Mouse (Mus musculus) right cerebral cortex, postnatal 14 days (tissue): ENCODE data around the gene Cradd.

Source experiments
- DNase-seq: peaks from one replicate; pipeline ENCODE4 v3.0.0; 2022

Cradd gene

GRCm38 (mm10) chr10:95234661-95235060 lies 89.3 kb downstream of the Cradd start:
- no peak for DNase-seq

GRCm38 (mm10) chr10:95233044-95233443 lies 90.9 kb downstream of the Cradd start:
- DNase-seq, result no peak

GRCm38 (mm10) chr10:95232554-95232953 lies 91.4 kb downstream of the Cradd start:
- DNase-seq, result no peak

GRCm38 (mm10) chr10:95228192-95228591 lies 95.7 kb downstream of the Cradd start:
- DNase-seq, result no peak

GRCm38 (mm10) chr10:95227590-95227989 lies 96.3 kb downstream of the Cradd start:
- no peak for DNase-seq

- no peak for DNase-seq
Measured at GRCm38 (mm10) chr10:95226772-95227171, 97.2 kb downstream of the Cradd start.

GRCm38 (mm10) chr10:95225006-95225405 lies 98.9 kb downstream of the Cradd start:
- no peak for DNase-seq

GRCm38 (mm10) chr10:95223211-95223610 lies 100.7 kb downstream of the Cradd start:
- DNase-seq, result no peak

GRCm38 (mm10) chr10:95221914-95222313 lies 102.0 kb downstream of the Cradd start:
- DNase-seq, result no peak

GRCm38 (mm10) chr10:95220536-95220935 lies 103.4 kb downstream of the Cradd start:
- DNase-seq, result no peak

GRCm38 (mm10) chr10:95218683-95219060 lies 105.3 kb downstream of the Cradd start:
- no peak for DNase-seq

GRCm38 (mm10) chr10:95217956-95218682 lies 105.8 kb downstream of the Cradd start:
- no peak for DNase-seq

GRCm38 (mm10) chr10:95215324-95215723 lies 108.6 kb downstream of the Cradd start:
- no peak for DNase-seq

GRCm38 (mm10) chr10:95213820-95214219 lies 110.1 kb downstream of the Cradd start:
- DNase-seq, result no peak

- no peak for DNase-seq
Measured at GRCm38 (mm10) chr10:95213311-95213710, 110.6 kb downstream of the Cradd start.

GRCm38 (mm10) chr10:95211660-95212059 lies 112.3 kb downstream of the Cradd start:
- no peak for DNase-seq

GRCm38 (mm10) chr10:95210664-95211372 lies 113.1 kb downstream of the Cradd start:
- no peak for DNase-seq

GRCm38 (mm10) chr10:95210167-95210566 lies 113.8 kb downstream of the Cradd start:
- no peak for DNase-seq

GRCm38 (mm10) chr10:95207423-95207822 lies 116.5 kb downstream of the Cradd start:
- no peak for DNase-seq

- DNase-seq, result no peak
Measured at GRCm38 (mm10) chr10:95201514-95201913, 122.4 kb downstream of the Cradd start.

GRCm38 (mm10) chr10:95200323-95200722 lies 123.6 kb downstream of the Cradd start:
- DNase-seq, result no peak

- DNase-seq, result no peak
Measured at GRCm38 (mm10) chr10:95199541-95200269, 124.2 kb downstream of the Cradd start.

- no peak for DNase-seq
Measured at GRCm38 (mm10) chr10:95197377-95197776, 126.6 kb downstream of the Cradd start.

- no peak for DNase-seq
Measured at GRCm38 (mm10) chr10:95195719-95196118, 128.2 kb downstream of the Cradd start.
